Mouse (Mus musculus) CD8-positive naive resting alpha-beta T cell, adult 57 days (primary cell): Measurements from ENCODE around the gene Zfc3h1. TPM values are rescaled to one million over a fixed set of nuclear protein-coding genes. Genes with fewer than 3 reads are reported as not detected.

Source experiments
- total RNA-seq: library from RNA; stranded (reverse); gene quantifications from one replicate; pipeline ENCODE4 v1.2.4, GENCODE M21; 2023

Zfc3h1 gene
- total RNA-seq, result 63.3 TPM

DNA sequence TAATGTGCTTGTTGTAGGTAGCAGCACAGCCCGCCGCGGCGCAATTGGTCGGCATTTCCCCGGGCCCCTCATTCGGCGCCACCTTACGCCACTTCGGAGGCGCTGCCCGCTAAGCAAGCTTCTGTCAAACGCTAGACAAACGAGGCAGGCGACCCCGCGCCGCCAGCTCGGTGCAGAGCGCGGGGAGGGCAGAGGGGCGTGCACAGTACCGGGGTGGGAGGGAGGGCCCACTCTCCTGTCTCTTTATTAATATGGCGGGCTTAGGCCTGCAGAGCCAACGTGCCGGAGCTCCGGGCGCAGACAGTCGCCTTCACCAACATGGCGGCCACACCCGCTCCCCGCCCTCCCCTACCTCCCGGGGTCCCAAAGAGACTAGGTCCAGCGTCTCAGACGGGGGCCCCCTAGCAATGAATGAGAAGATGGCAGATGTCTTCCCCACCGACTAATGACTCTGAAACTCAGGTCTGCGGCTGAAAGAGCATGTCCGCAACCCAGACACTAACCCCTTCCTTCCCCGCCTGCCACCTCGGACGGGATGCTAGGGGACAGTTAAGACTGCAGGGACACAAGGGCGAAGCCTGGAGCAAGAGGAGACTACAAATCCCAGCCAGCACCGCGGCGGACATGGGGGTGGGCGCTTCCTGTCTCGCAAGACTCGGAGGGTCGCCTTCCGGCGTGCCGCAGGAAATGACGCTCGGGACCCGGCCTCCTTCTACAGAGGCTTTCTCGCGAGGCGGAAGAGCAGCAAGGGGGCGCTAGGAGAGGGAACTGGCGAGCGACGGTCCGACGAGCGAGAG lies at the start of gene Zfc3h1, which contains the start of gene Thap2:
Gene Zfc3h1, plus strand, starts transcription at position 739 of the 797 bp plus-strand sequence.
Gene Thap2, minus strand, starts transcription at position 223 of the 797 bp plus-strand sequence.

DNA sequence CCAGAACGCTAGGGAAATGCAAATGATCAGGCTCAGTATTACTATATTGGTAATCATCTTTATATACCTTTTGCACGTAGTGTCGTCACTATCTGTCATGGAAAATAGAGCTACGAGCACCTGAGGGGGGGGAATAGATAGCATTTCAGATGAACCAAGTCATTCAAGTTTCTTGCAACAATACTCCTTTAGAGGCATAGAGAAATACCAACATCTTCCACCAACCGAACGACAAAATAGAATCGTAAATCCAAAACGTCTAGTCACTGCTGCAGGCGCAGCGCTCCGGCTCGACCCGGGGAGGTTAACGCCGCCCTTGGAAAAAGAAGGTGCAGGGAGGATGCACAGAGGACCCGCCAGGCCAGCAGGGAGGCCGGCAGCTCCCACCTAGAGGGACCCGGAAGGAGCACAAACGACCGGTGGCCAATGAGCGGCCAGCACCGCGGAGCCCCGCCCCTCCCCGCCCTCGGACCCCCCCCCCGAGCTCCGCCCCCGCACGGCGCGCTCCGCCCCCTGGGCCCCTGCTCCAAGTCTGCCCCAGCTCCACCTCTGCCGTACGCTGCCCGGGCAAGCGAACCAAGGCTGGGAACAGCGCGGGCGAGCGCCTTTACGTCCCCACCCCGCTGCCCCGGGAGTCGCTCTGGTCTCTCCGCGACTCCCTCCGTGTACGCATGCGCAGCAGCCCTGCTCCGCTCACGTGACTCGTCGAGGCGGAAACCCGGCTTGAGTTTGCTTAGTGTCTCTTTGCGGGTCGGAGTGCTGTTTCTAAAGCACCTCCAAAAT lies 22.7 kb upstream of the Zfc3h1 start, which contains the start of gene Tmem19:
Gene Tmem19, minus strand, starts transcription at position 662 of the 783 bp plus-strand sequence.

Other genes with a start within 250 kb of the Zfc3h1 start
- gene Tph2, start 199.9 kb upstream of the Zfc3h1 start, total RNA-seq, result not detected
- 122 TPM for gene Tbc1d15, start 133.5 kb upstream of the Zfc3h1 start, total RNA-seq
- gene Rab21, start 69.4 kb upstream of the Zfc3h1 start, total RNA-seq, result 49.9 TPM
- gene Tmem19, start 22.5 kb upstream of the Zfc3h1 start, total RNA-seq, result 23.0 TPM
- 5.8 TPM for gene Thap2, start 516 bp upstream of the Zfc3h1 start, total RNA-seq
- gene A930009A15Rik, start 185.0 kb downstream of the Zfc3h1 start, total RNA-seq, result not detected
- not detected for gene Lgr5, start 202.8 kb downstream of the Zfc3h1 start, total RNA-seq